Mouse (Mus musculus) midbrain, embryonic 16.5 days (tissue): ENCODE data around the gene Pank1. TPM values are rescaled to one million over a fixed set of nuclear protein-coding genes. Genes with fewer than 3 reads are reported as not detected.

Source experiments
- ATAC-seq: fragments of 200-750 bp; cut with Nextera tagmentation; 2 replicates; pipeline ENCODE4 v1.8.0; 2017; ENCODE audit warnings: moderate TSS enrichment
- H3K27ac ChIP-seq: fragments of 300-500 bp; sonication (generic); 2 replicates; pipeline ENCODE4 v1.5.1; 2014; ENCODE audit warnings: mild to moderate bottlenecking, low read length, mixed read lengths
- H3K27me3 ChIP-seq: fragments of 300-500 bp; sonication (generic); 2 replicates; pipeline ENCODE4 v1.6.1; 2014; ENCODE audit warnings: low read depth, low read length, mixed read lengths; ENCODE audit not compliant: control insufficient read depth, insufficient read depth
- H3K36me3 ChIP-seq: fragments of 300-500 bp; sonication (generic); 2 replicates; pipeline ENCODE4 v1.6.1; 2014; ENCODE audit warnings: mild to moderate bottlenecking, low read length, moderate library complexity, mixed read lengths; ENCODE audit not compliant: control insufficient read depth, insufficient read depth
- H3K4me1 ChIP-seq: fragments of 300-500 bp; sonication (generic); 2 replicates; pipeline ENCODE4 v1.6.1; 2014; ENCODE audit warnings: mild to moderate bottlenecking, low read length, mixed read lengths; ENCODE audit not compliant: control insufficient read depth, insufficient read depth
- H3K4me2 ChIP-seq: fragments of 300-500 bp; sonication (generic); 2 replicates; pipeline ENCODE4 v1.6.1; 2014; ENCODE audit warnings: mild to moderate bottlenecking, low read length, mixed read lengths
- H3K4me3 ChIP-seq: fragments of 300-500 bp; sonication (generic); 2 replicates; pipeline ENCODE4 v1.5.1; 2014; ENCODE audit warnings: low read depth, mild to moderate bottlenecking, low read length, moderate library complexity, mixed read lengths
- H3K9ac ChIP-seq: fragments of 300-500 bp; sonication (generic); 2 replicates; pipeline ENCODE4 v1.6.1; 2014; ENCODE audit warnings: low read depth, low read length, mixed read lengths
- H3K9me3 ChIP-seq: fragments of 300-500 bp; sonication (generic); replicated peaks from 2 replicates; pipeline ENCODE4 v1.6.1; 2014; ENCODE audit warnings: mild to moderate bottlenecking, low read length, mixed read lengths; ENCODE audit not compliant: control insufficient read depth, poor library complexity, severe bottlenecking
- WGBS: fragments of 180-500 bp; shearing (Covaris S2); extraction: QIAGEN DNeasy Blood & Tissue Kit; methylation state at CpG from one replicate; pipeline ENCODE4 v1.1.7; 2014; 5-methylcytosine and 5-hydroxymethylcytosine counted together
- polyA plus RNA-seq: library from polyadenylated mRNA; unstranded; fragments of >200 nt; fragmentation: Nextera tagmentation; extraction: Ambion mirVana; gene quantifications from 2 replicates; pipeline ENCODE4 v1.2.1, GENCODE M21; 2015

Gene Pank1
- polyA plus RNA-seq, 1 experiment from 2014 or later, result 8.8 TPM

GRCm38 (mm10) chr19:34863737-34864136 lies 15.5 kb downstream of the Pank1 start:
- no peak overlapping the region for H3K27ac ChIP-seq
- WGBS, result 94% methylated on average over 6 of the region's 6 CpGs

GRCm38 (mm10) chr19:34856021-34856651 lies 23.1 kb downstream of the Pank1 start:
- H3K4me3 ChIP-seq, result no peak overlapping the region
- ATAC-seq, result no peak
- no peaks in the 10 kb centered on the region for H3K36me3 ChIP-seq
- 70% methylated on average over 12 of the region's 12 CpGs for WGBS
- no peaks in the 10 kb centered on the region for H3K9me3 ChIP-seq
- H3K27ac ChIP-seq, result no peak overlapping the region
- no peak overlapping the region for H3K9ac ChIP-seq
- H3K4me1 ChIP-seq, result peaks cover 6% of the 10 kb centered on the region; the same call in 1 of the 2 replicates
- no peaks in the 10 kb centered on the region for H3K27me3 ChIP-seq
- no peak overlapping the region for H3K4me2 ChIP-seq

More at GRCm38 (mm10) chr19:34863737-34864136, 15.5 kb downstream of the Pank1 start:
- Histone ChIP-seq H3K27me3 (no peaks in the 10 kb centered on the region), H3K36me3 (no peaks in the 10 kb centered on the region), H3K9ac (no peak overlapping the region), H3K4me1 (no peaks in the 10 kb centered on the region), H3K4me3 (no peak overlapping the region), H3K4me2 (no peak overlapping the region), H3K9me3 (no peaks in the 10 kb centered on the region; the same call in 1 of the 2 replicates)
- ATAC-seq, result no peak

DNA sequence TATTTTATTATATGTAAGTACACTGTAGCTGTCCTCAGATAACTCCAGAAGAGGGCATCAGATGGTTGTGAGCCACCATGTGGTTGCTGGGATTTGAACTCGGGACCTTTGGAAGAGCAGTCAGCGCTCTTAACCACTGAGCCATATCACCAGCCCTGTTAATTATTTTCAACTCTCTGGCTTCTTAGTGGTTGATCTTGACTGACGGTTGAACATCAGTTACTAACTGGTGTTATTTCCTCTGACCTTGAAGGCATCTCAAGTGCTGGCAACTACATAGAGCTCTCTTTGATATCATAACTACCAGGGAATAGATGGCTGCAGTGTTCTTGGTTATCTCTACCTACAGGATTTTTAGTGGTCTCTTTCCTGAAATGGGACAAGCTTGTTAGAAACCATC lies 28.1 kb downstream of the Pank1 start:
- WGBS, result 100% methylated on average over 3 of the region's 3 CpGs

GRCm38 (mm10) chr19:34849426-34849825 lies 29.8 kb downstream of the Pank1 start:
- Histone ChIP-seq H3K9me3 (no peaks in the 10 kb centered on the region; the same call in 1 of the 2 replicates), H3K27ac (no peak overlapping the region), H3K4me3 (no peak overlapping the region), H3K9ac (no peak overlapping the region), H3K36me3 (no peaks in the 10 kb centered on the region), H3K4me1 (no peaks in the 10 kb centered on the region), H3K4me2 (no peak overlapping the region), H3K27me3 (no peaks in the 10 kb centered on the region)
- no peak for ATAC-seq
- WGBS, result 93% methylated on average over 7 of the region's 7 CpGs

More for the DNA sequence above, 28.1 kb downstream of the Pank1 start:
- Histone ChIP-seq H3K4me1 (no peaks in the 10 kb centered on the region), H3K9me3 (no peaks in the 10 kb centered on the region; the same call in 1 of the 2 replicates), H3K9ac (no peak overlapping the region), H3K27me3 (no peaks in the 10 kb centered on the region), H3K4me3 (no peak overlapping the region), H3K27ac (no peak overlapping the region), H3K4me2 (no peak overlapping the region), H3K36me3 (no peaks in the 10 kb centered on the region)
- ATAC-seq, result no peak

DNA sequence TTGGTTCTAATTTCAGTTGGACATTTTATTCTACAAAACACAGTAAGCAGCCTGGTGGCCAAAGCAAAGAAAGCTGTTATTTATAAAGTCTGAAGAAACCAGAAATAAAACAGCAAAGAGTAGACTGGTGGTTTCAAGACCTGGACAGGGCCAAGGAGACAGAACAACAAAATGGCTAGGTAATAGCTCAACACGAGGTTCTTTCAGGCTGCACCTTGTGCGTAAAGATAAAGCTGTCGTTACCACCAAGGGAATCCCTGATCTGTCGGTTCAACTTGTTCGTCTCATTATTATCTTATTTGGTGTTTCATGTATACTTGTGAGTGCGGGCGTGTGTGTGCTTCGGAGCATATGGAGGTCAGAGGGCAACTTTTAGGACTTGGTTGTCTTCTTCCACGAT lies 31.1 kb downstream of the Pank1 start:
- ATAC-seq, result no peak
- 92% methylated on average over 9 of the region's 9 CpGs for WGBS
- Histone ChIP-seq H3K4me1 (no peaks in the 10 kb centered on the region), H3K36me3 (no peaks in the 10 kb centered on the region), H3K4me3 (no peak overlapping the region), H3K4me2 (no peak overlapping the region), H3K27me3 (no peaks in the 10 kb centered on the region), H3K9me3 (no peaks in the 10 kb centered on the region; the same call in 1 of the 2 replicates), H3K9ac (no peak overlapping the region), H3K27ac (no peak overlapping the region)

- Histone ChIP-seq H3K4me1 (no peaks in the 10 kb centered on the region), H3K9ac (no peak overlapping the region), H3K4me2 (no peak overlapping the region), H3K9me3 (no peaks in the 10 kb centered on the region; the same call in 1 of the 2 replicates), H3K27ac (no peak overlapping the region), H3K27me3 (no peaks in the 10 kb centered on the region), H3K36me3 (no peaks in the 10 kb centered on the region), H3K4me3 (no peak overlapping the region)
- 88% methylated on average over 3 of the region's 3 CpGs for WGBS
- ATAC-seq, result no peak
Measured at GRCm38 (mm10) chr19:34847103-34847502, 32.2 kb downstream of the Pank1 start.

DNA sequence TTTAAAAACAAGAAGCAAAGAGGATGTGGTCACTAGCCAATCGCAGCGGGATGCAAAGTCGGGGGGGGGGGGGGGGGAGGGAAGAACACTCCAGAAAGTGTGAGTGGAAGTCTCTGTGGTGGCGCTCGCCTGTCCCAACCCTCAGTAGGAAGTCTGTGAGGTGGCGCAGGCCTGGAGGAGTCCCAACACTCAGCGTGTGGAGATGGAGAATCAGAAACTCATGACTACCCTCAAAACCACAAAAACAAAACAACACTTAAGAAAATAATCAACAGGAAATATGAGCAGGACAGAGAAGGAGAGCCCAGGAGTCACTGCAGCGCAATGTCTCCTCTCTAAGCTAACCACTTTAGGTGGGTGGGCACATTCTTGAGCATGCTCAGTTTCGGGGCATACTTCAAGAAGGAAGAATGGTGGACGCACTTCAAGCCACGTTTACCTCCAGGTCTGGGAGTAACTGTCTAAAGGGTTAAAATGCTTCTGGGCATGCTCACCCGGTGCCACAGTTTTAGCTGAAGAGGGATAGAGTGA lies 32.7 kb downstream of the Pank1 start:
- H3K4me2 ChIP-seq, result no peak overlapping the region
- WGBS, result 81% methylated on average over 10 of the region's 12 CpGs
- no peaks in the 10 kb centered on the region for H3K36me3 ChIP-seq
- H3K4me1 ChIP-seq, result peaks cover 3% of the 10 kb centered on the region
- no peak for ATAC-seq
- no peak overlapping the region for H3K4me3 ChIP-seq
- H3K9me3 ChIP-seq, result no peaks in the 10 kb centered on the region; the same call in 1 of the 2 replicates
- no peaks in the 10 kb centered on the region for H3K27me3 ChIP-seq
- no peak overlapping the region for H3K9ac ChIP-seq
- no peak overlapping the region for H3K27ac ChIP-seq

GRCm38 (mm10) chr19:34846005-34846404 lies 33.2 kb downstream of the Pank1 start:
- H3K9me3 ChIP-seq, result no peaks in the 10 kb centered on the region; the same call in 1 of the 2 replicates
- no peak overlapping the region for H3K9ac ChIP-seq
- no peak overlapping the region for H3K27ac ChIP-seq
- H3K4me2 ChIP-seq, result no peak overlapping the region
- no peaks in the 10 kb centered on the region for H3K27me3 ChIP-seq
- no peaks in the 10 kb centered on the region for H3K36me3 ChIP-seq
- 69% methylated on average over 7 of the region's 7 CpGs for WGBS
- peaks cover 4% of the 10 kb centered on the region for H3K4me1 ChIP-seq
- no peak for ATAC-seq
- H3K4me3 ChIP-seq, result no peak overlapping the region

DNA sequence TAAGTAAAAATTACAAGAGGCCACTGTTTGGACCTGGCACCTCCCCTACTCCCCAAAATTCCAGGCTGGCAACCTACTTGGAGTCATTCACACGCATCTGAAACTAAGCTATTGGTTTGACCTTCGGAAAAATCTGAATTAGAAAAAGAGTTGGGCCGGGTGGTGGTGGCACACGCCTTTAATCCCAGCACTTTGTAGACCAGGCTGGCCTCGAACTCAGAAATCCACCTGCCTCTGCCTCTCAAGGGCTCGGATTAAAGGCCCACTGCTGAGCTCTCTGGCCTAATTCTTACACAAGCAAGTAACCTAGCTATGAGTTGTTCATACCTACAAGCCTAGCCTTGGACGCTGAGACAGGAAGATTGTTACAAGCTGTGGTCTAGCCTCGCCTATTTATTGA lies 33.9 kb downstream of the Pank1 start:
- no peak for ATAC-seq
- H3K4me3 ChIP-seq, result no peak overlapping the region
- H3K36me3 ChIP-seq, result peaks cover 4% of the 10 kb centered on the region; the same call in 1 of the 2 replicates
- no peak overlapping the region for H3K9ac ChIP-seq
- no peak overlapping the region for H3K4me2 ChIP-seq
- no peak overlapping the region for H3K27ac ChIP-seq
- H3K4me1 ChIP-seq, result peaks cover 4% of the 10 kb centered on the region
- no peaks in the 10 kb centered on the region for H3K9me3 ChIP-seq
- H3K27me3 ChIP-seq, result no peaks in the 10 kb centered on the region
- 98% methylated on average over 8 of the region's 8 CpGs for whole genome bisulfite sequencing
